Mouse (Mus musculus) megakaryocyte, embryonic 14.5 days (primary cell): ENCODE measurements at regions not wholly inside any gene's neighbourhood (a gene's known extent, or its start where the extent isn't known, plus 50 kb on each side); places are given as distances from the start of the nearest gene placed in this dataset.

Experiments used
- H3K27me3 ChIP-seq: replicated peaks from 2 replicates; pipeline ENCODE3; 2012; ENCODE audit warnings: inconsistent platforms
- H3K36me3 ChIP-seq: replicated peaks from 2 replicates; pipeline ENCODE3; 2012; ENCODE audit warnings: low read length, inconsistent platforms, mixed read lengths
- H3K4me1 ChIP-seq: 2 replicates; pipeline ENCODE4 v1.6.1; 2012; ENCODE audit warnings: inconsistent platforms
- H3K4me3 ChIP-seq: replicated peaks from 2 replicates; pipeline ENCODE3; 2012; ENCODE audit warnings: moderate library complexity, mild to moderate bottlenecking, inconsistent platforms
- H3K9me3 ChIP-seq: 2 replicates; pipeline ENCODE4 v1.6.1; 2012; ENCODE audit warnings: inconsistent platforms
- FLI1 ChIP-seq: IDR thresholded peaks from 2 replicates; pipeline ENCODE4 v1.6.1; 2012; ENCODE audit warnings: low read length, inconsistent platforms, mixed read lengths
- GATA1 ChIP-seq: IDR thresholded peaks from 3 replicates; pipeline ENCODE4 v1.6.1; 2012; ENCODE audit warnings: mixed read lengths, low read length, inconsistent platforms, borderline replicate concordance

DNA sequence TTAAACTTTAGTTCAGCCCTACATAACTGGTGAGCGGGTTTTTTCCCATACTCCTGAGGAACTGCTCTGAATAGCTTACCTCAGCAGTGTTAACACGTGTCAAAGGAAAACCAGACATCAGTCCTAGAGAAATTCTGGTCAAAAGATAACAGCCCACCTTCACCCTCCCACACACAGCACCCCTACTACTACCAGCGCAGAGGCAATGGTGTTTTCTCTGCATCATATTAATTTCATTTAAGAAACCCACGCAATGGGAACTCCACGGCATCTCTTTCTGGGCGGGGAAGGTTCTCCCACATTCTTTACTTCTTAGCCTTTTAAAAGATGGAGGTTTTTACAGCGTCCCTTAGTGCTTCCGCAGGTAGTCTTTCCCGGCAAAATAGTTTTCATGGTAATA, 172.7 kb upstream of the Arid2 start:
- Histone ChIP-seq H3K4me1 (no peaks in the 10 kb centered on the region), H3K36me3 (no peaks in the 10 kb centered on the region), H3K4me3 (no peak overlapping the region), H3K9me3 (peaks cover 28% of the 10 kb centered on the region), H3K27me3 (no peaks in the 10 kb centered on the region)
- TF ChIP-seq FLI1 (no peak), GATA1 (no peak)

DNA sequence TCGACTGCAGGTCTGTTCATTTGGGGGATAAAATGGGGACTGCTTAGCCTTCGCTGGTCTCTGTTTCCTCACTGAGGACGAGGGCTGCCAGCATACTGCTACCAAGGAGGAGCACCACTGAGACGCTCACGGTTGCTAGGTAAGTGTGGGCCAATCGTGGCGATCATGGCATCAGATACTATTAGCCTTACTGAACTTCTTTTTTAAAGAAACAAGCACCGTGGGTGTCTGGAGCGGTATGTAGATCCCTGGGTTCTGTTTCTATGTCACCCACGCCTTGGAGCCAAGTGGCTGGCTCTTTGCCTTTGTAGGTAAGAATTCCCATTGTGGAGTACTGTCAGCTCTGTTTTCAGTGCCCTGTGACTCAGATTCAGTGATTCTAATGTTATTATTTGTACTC, 172.1 kb upstream of the Arid2 start:
- H3K36me3 ChIP-seq, result no peaks in the 10 kb centered on the region
- no peak overlapping the region for H3K4me3 ChIP-seq
- TF ChIP-seq GATA1 (no peak), FLI1 (no peak)
- H3K27me3 ChIP-seq, result no peaks in the 10 kb centered on the region
- H3K4me1 ChIP-seq, result no peaks in the 10 kb centered on the region
- peaks cover 27% of the 10 kb centered on the region for H3K9me3 ChIP-seq

DNA sequence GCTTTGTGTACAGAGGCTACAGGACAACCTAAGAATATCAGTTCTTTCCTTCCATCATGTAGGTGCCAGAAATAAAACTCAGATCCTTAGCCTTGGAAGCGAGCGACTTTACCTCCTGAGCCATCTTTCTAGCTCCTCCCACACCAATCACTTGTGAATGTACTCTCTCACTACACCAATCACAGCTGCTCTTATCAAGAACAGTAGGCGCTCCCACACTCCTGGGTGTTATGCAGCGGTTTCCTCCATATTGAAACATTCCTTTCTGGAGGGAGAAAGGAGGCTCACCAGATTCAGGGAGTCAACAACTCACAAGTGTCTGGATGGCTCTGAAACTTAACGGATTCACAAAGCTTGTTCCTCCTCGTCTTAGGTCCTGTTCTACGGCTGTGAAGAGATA, 168.1 kb upstream of the Arid2 start:
- H3K4me1 ChIP-seq, result no peaks in the 10 kb centered on the region
- H3K9me3 ChIP-seq, result peaks cover 30% of the 10 kb centered on the region
- H3K27me3 ChIP-seq, result no peaks in the 10 kb centered on the region
- H3K4me3 ChIP-seq, result no peak overlapping the region
- TF ChIP-seq FLI1 (no peak), GATA1 (no peak)
- no peaks in the 10 kb centered on the region for H3K36me3 ChIP-seq

DNA sequence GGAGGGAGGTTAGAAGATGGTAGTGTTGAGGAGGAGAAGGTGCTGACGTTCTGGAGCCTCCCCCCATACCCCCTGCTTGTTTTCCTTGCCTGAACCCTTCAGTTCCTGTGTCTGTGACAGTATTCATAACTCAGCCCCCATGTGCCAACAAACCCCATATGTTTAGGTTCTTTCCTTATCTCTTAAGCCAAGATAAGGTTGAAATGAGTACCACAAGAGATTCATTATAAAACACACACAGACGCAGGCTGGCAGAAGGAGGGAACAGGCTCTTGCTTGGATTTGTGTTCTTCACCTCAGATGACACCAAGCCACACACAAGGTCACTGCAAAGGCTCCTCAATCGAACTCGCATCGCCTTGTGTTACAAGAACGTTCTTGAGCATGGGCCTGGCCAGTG, 162.9 kb upstream of the Arid2 start:
- H3K4me3 ChIP-seq, result no peak overlapping the region
- H3K4me1 ChIP-seq, result no peaks in the 10 kb centered on the region
- TF ChIP-seq GATA1 (no peak), FLI1 (no peak)
- no peaks in the 10 kb centered on the region for H3K27me3 ChIP-seq
- H3K36me3 ChIP-seq, result no peaks in the 10 kb centered on the region
- H3K9me3 ChIP-seq, result peaks cover 30% of the 10 kb centered on the region

DNA sequence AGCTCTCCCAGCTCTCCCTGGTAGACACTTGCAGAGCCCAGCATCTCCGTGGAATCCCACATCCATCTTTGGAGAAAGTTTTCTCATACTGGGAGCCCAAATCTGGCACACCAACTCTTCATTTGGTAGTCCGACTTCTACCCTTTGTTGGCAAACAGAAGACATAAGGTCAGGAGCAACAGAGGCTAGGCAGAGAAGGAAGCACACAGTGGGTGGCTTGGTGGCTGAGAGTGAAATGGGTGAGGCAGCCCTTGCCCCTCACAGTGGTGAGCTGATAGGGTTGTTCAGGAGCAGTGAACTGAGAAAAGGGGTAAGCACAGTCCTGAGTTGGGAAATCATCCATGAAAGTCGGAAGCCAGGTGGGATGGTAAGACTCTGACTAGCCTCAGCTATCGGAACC, 157.6 kb upstream of the Arid2 start:
- no peak overlapping the region for H3K4me3 ChIP-seq
- no peaks in the 10 kb centered on the region for H3K36me3 ChIP-seq
- no peak for TF ChIP-seq FLI1
- TF ChIP-seq GATA1, result no peak
- no peaks in the 10 kb centered on the region for H3K27me3 ChIP-seq
- no peaks in the 10 kb centered on the region for H3K4me1 ChIP-seq
- peaks cover 4% of the 10 kb centered on the region for H3K9me3 ChIP-seq

DNA sequence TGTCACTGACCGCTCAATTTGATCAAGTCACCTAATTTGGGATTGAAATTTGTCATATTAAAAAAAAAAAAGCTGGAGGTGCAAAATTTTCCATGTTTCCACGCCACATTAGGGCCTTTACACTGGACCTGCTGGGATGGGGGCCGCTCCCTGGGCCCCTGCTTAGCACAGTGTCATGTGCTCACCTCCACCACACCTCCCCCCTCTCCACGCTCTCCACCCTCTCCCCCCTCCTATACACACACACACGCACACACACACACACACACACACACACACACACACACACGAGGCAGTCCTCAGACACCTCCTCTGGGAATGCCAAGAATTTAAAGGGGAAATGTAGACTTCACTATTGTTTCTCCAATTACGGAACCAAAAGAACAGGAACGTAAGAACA, 156.8 kb upstream of the Arid2 start:
- H3K9me3 ChIP-seq, result peaks cover 4% of the 10 kb centered on the region
- H3K36me3 ChIP-seq, result no peaks in the 10 kb centered on the region
- H3K4me1 ChIP-seq, result no peaks in the 10 kb centered on the region
- no peak overlapping the region for H3K4me3 ChIP-seq
- TF ChIP-seq FLI1, result no peak
- TF ChIP-seq GATA1, result no peak
- no peaks in the 10 kb centered on the region for H3K27me3 ChIP-seq

DNA sequence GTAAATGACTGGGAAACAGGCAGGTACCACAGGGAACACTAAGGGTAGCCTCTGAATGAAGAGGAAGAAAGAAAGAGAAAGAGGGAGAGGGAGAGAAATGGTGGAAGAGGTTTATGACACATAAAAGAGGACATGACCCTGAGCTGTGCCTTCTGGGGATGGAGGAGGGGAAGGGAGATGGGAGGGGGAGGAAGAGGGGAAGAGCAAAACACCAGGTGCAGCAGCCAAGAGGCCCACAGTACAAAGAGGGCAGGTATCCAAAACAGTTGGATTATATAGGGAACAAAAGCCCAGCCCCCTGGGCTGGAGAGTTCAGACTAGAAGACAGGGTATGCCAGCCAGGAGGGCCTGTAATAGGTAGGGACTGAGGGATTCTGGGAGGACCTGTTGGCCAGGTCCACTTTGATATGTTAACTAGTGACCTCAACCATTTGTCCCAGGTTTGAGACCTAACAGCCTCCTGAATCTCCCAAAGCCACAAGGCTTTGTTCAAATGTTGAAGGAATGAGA, 155.7 kb upstream of the Arid2 start:
- Histone ChIP-seq H3K4me3 (no peak overlapping the region), H3K9me3 (peaks cover under 1% of the 10 kb centered on the region; the same call in 1 of the 2 replicates), H3K36me3 (no peaks in the 10 kb centered on the region), H3K27me3 (no peaks in the 10 kb centered on the region), H3K4me1 (no peaks in the 10 kb centered on the region)
- TF ChIP-seq FLI1 (no peak), GATA1 (no peak)

DNA sequence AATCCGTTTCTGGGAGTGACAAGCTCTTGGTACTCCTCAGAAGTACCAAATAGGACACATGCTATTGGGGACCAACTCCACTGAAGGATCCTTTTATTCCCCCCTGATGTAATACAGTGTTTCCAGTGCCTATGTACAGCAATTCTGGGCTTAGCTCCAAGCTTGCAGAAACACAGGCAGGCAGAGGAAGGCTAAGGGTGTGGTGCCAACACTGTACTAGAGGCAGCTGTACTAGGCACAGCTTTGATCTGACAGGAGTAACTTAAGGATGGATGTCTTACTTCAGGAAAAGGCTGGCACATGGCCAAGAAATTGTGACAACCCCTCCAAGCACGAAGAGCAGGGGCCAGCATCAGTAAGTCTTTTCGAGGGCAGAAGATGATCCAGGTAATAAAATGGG, 154.7 kb upstream of the Arid2 start:
- Histone ChIP-seq H3K36me3 (no peaks in the 10 kb centered on the region), H3K27me3 (no peaks in the 10 kb centered on the region), H3K4me1 (no peaks in the 10 kb centered on the region), H3K4me3 (no peak overlapping the region), H3K9me3 (no peaks in the 10 kb centered on the region)
- TF ChIP-seq FLI1, result no peak
- TF ChIP-seq GATA1, result no peak

DNA sequence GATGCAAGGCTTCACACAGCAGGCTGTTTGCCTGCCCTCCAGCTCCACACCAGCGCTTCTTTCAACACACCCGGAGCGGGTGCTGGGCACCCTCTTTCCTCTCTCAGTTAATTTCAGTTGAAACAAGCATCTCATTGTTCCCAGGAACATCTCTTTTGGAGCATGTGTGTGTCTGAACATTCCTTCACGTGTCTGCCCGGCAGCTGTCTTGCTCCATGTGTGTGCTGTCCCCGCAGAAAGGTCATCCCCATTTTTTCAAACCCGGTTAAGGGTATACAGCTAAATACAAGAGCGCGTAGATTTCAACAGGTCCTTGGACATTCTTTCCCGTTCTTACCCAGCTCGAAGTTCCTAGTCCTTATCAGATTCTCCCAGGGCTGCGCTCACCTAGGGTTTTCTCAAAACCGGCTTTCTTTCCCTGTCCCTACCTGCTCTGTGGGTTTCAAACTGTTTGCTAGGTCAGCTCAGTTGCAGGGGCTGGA, 152.0 kb upstream of the Arid2 start:
- Histone ChIP-seq H3K9me3 (peaks cover 10% of the 10 kb centered on the region; the same call in 1 of the 2 replicates), H3K27me3 (peaks cover 4% of the 10 kb centered on the region), H3K36me3 (no peaks in the 10 kb centered on the region), H3K4me1 (no peaks in the 10 kb centered on the region), H3K4me3 (no peak overlapping the region)
- TF ChIP-seq GATA1 (no peak), FLI1 (no peak)

DNA sequence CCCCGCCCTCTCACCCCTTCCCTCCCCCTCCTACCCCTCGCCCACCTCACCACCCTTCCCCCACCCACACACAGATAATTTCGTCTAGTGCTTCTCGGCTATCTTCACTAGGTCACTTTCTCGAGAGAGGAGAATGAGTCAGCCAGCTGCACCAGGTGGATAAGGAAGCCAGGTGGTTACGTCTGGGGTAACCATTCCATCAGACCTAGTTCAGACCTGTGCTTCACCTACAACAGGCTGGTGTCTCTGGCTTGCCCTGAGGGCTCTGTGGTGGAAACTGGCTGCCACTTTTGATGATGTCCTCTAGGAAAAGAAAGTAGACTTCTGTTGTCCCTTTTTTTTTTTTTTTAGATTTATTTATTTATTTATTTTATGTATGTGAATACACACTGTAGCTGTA, 151.5 kb upstream of the Arid2 start:
- Histone ChIP-seq H3K9me3 (peaks cover 10% of the 10 kb centered on the region; the same call in 1 of the 2 replicates), H3K36me3 (no peaks in the 10 kb centered on the region), H3K27me3 (peaks cover 4% of the 10 kb centered on the region), H3K4me1 (no peaks in the 10 kb centered on the region), H3K4me3 (no peak overlapping the region)
- TF ChIP-seq FLI1, result no peak
- TF ChIP-seq GATA1, result no peak

- no peak for TF ChIP-seq GATA1
- TF ChIP-seq FLI1, result no peak
- peaks cover 4% of the 10 kb centered on the region for H3K27me3 ChIP-seq
- peaks cover 10% of the 10 kb centered on the region; the same call in 1 of the 2 replicates for H3K9me3 ChIP-seq
- H3K36me3 ChIP-seq, result no peaks in the 10 kb centered on the region
- no peaks in the 10 kb centered on the region for H3K4me1 ChIP-seq
- H3K4me3 ChIP-seq, result no peak overlapping the region
These were observed 149.8 kb upstream of the Arid2 start for GRCm38 (mm10) chr15:96137534-96137933.
